Mouse (Mus musculus) liver, embryonic 11.5 days (tissue): ENCODE results near the gene Otud1. TPM values are rescaled to one million over a fixed set of nuclear protein-coding genes. Genes with fewer than 3 reads are reported as not detected.

ENCODE experiments used
- ATAC-seq: fragments of 200-750 bp; cut with Nextera tagmentation; replicated peaks from 2 replicates; pipeline ENCODE4 v1.8.0; 2017; ENCODE audit warnings: moderate number of reproducible peaks, mild to moderate bottlenecking, moderate TSS enrichment, moderate library complexity; ENCODE audit not compliant: low FRiP score
- DNase-seq: peaks from one replicate; pipeline ENCODE4 v3.0.0-alpha.2; 2017; ENCODE audit warnings: low spot score
- H3K27ac ChIP-seq: fragments of 300-500 bp; sonication (generic); 2 replicates; pipeline ENCODE4 v1.5.1; 2014; ENCODE audit warnings: mild to moderate bottlenecking, low read depth, low read length, control low read depth
- H3K27me3 ChIP-seq: fragments of 300-500 bp; sonication (generic); replicated peaks from 2 replicates; pipeline ENCODE4 v1.6.1; 2014; ENCODE audit warnings: low read length, mixed read lengths; ENCODE audit not compliant: control insufficient read depth, insufficient read depth
- H3K36me3 ChIP-seq: fragments of 300-500 bp; sonication (generic); 2 replicates; pipeline ENCODE4 v1.6.1; 2014; ENCODE audit warnings: mild to moderate bottlenecking, low read length, moderate library complexity, mixed read lengths; ENCODE audit not compliant: control insufficient read depth, insufficient read depth
- H3K4me1 ChIP-seq: fragments of 300-500 bp; sonication (generic); replicated peaks from 2 replicates; pipeline ENCODE4 v1.6.1; 2014; ENCODE audit warnings: low read length, mixed read lengths; ENCODE audit not compliant: control insufficient read depth, insufficient read depth
- H3K4me2 ChIP-seq: fragments of 300-500 bp; sonication (generic); 2 replicates; pipeline ENCODE4 v1.6.1; 2014; ENCODE audit warnings: mild to moderate bottlenecking, control low read depth, moderate library complexity
- H3K4me3 ChIP-seq: fragments of 300-500 bp; sonication (generic); 2 replicates; pipeline ENCODE4 v1.5.1; 2014; ENCODE audit warnings: low read depth, low read length, control low read depth
- H3K9ac ChIP-seq: fragments of 300-500 bp; sonication (generic); 2 replicates; pipeline ENCODE4 v1.6.1; 2014; ENCODE audit warnings: low read depth, low read length, control low read depth
- H3K9me3 ChIP-seq: fragments of 300-500 bp; sonication (generic); 2 replicates; pipeline ENCODE4 v1.6.1; 2016; ENCODE audit warnings: low read length, inconsistent platforms, mixed read lengths; ENCODE audit not compliant: control insufficient read depth
- WGBS: fragments of 180-500 bp; shearing (Covaris S2); extraction: QIAGEN DNeasy Blood & Tissue Kit; methylation state at CpG from one replicate; pipeline ENCODE4 v1.1.7; 2014; 5-methylcytosine and 5-hydroxymethylcytosine counted together
- polyA plus RNA-seq: library from polyadenylated mRNA; unstranded; fragments of >200 nt; fragmentation: Nextera tagmentation; extraction: Ambion mirVana; gene quantifications from 2 replicates; pipeline ENCODE4 v1.2.1, GENCODE M21; 2014

Otud1 gene
- polyA plus RNA-seq, 1 experiment from 2014 or later: 0.62 TPM

- no peak for DNase-seq
Measured at GRCm38 (mm10) chr2:19645182-19645581, 12.4 kb upstream of the Otud1 start.

GRCm38 (mm10) chr2:19646144-19646543, 11.4 kb upstream of the Otud1 start:
- H3K9me3 ChIP-seq: no peaks in the 10 kb centered on the region
- H3K27me3 ChIP-seq: no peaks in the 10 kb centered on the region
- H3K4me3 ChIP-seq: no peak overlapping the region
- no peak overlapping the region for H3K27ac ChIP-seq
- 71% methylated on average over 4 of the region's 4 CpGs for whole genome bisulfite sequencing
- no peaks in the 10 kb centered on the region for H3K4me1 ChIP-seq
- H3K9ac ChIP-seq: no peak overlapping the region
- H3K36me3 ChIP-seq: no peaks in the 10 kb centered on the region
- no peak for DNase-seq
- no peak for ATAC-seq
- H3K4me2 ChIP-seq: no peak overlapping the region

More at GRCm38 (mm10) chr2:19645182-19645581, 12.4 kb upstream of the Otud1 start:
- Histone ChIP-seq H3K36me3 (no peaks in the 10 kb centered on the region), H3K4me2 (no peak overlapping the region), H3K9me3 (no peaks in the 10 kb centered on the region), H3K27ac (no peak overlapping the region), H3K4me1 (no peaks in the 10 kb centered on the region), H3K27me3 (no peaks in the 10 kb centered on the region), H3K9ac (no peak overlapping the region), H3K4me3 (no peak overlapping the region)
- WGBS: 84% methylated on average over 2 of the region's 2 CpGs
- no peak for ATAC-seq

- ATAC-seq (no peak), DNase-seq (no peak)
- no peak overlapping the region for H3K4me3 ChIP-seq
- no peak overlapping the region for H3K27ac ChIP-seq
- no peaks in the 10 kb centered on the region for H3K4me1 ChIP-seq
- H3K27me3 ChIP-seq: no peaks in the 10 kb centered on the region
- H3K9ac ChIP-seq: no peak overlapping the region
- H3K9me3 ChIP-seq: no peaks in the 10 kb centered on the region
- 8% methylated on average over 1 of the region's 1 CpGs for WGBS
- no peaks in the 10 kb centered on the region for H3K36me3 ChIP-seq
- H3K4me2 ChIP-seq: no peak overlapping the region
Measured at GRCm38 (mm10) chr2:19646910-19647309, 10.6 kb upstream of the Otud1 start.

GRCm38 (mm10) chr2:19656436-19656835, 1.1 kb upstream of the Otud1 start:
- DNase-seq (no peak), ATAC-seq (no peak)
- Histone ChIP-seq H3K9me3 (no peaks in the 10 kb centered on the region), H3K36me3 (no peaks in the 10 kb centered on the region), H3K27me3 (peaks cover 10% of the 10 kb centered on the region), H3K4me2 (peak overlapping the region; percentile 96), H3K4me3 (peak overlapping the region; percentile 76), H3K4me1 (no peaks in the 10 kb centered on the region), H3K27ac (no peak overlapping the region), H3K9ac (peak overlapping the region; percentile 55; the same call in 1 of the 2 replicates)
- WGBS: 36% methylated on average over 5 of the region's 5 CpGs

- peaks cover 10% of the 10 kb centered on the region for H3K27me3 ChIP-seq
- H3K36me3 ChIP-seq: no peaks in the 10 kb centered on the region
- H3K4me3 ChIP-seq: peak overlapping the region; percentile 76
- H3K4me2 ChIP-seq: peak overlapping the region; percentile 96
- peak overlapping the region; percentile 67; the same call in 1 of the 2 replicates for H3K27ac ChIP-seq
- under 1% methylated on average over 90 of the region's 108 CpGs for WGBS
- DNase-seq (no peak), ATAC-seq (peak; percentile 84)
- no peaks in the 10 kb centered on the region for H3K4me1 ChIP-seq
- H3K9ac ChIP-seq: peak overlapping the region; percentile 73
- no peaks in the 10 kb centered on the region for H3K9me3 ChIP-seq
Measured at GRCm38 (mm10) chr2:19657881-19658589, 483 bp downstream of the Otud1 start.

- Histone ChIP-seq H3K4me1 (no peaks in the 10 kb centered on the region), H3K9ac (peak overlapping the region; percentile 73), H3K36me3 (no peaks in the 10 kb centered on the region), H3K27ac (no peak overlapping the region), H3K9me3 (no peaks in the 10 kb centered on the region), H3K4me3 (peak overlapping the region; percentile 76), H3K27me3 (peaks cover 10% of the 10 kb centered on the region), H3K4me2 (peak overlapping the region; percentile 96)
- ATAC-seq (no peak), DNase-seq (peak; percentile 40)
- WGBS: 7% methylated on average over 49 of the region's 49 CpGs
Measured at GRCm38 (mm10) chr2:19658661-19659384, 1.3 kb downstream of the Otud1 start.

- ATAC-seq: no peak
- Histone ChIP-seq H3K9ac (no peak overlapping the region), H3K27me3 (peaks cover 10% of the 10 kb centered on the region), H3K9me3 (no peaks in the 10 kb centered on the region), H3K4me2 (no peak overlapping the region), H3K36me3 (no peaks in the 10 kb centered on the region), H3K4me1 (no peaks in the 10 kb centered on the region), H3K27ac (no peak overlapping the region), H3K4me3 (no peak overlapping the region)
- no peak for DNase-seq
Measured at GRCm38 (mm10) chr2:19660875-19661274, 3.3 kb downstream of the Otud1 start.

- H3K9me3 ChIP-seq: no peaks in the 10 kb centered on the region
- H3K4me1 ChIP-seq: no peaks in the 10 kb centered on the region
- no peaks in the 10 kb centered on the region for H3K36me3 ChIP-seq
- 55% methylated on average over 4 of the region's 4 CpGs for WGBS
- peaks cover 9% of the 10 kb centered on the region for H3K27me3 ChIP-seq
- no peak overlapping the region for H3K4me3 ChIP-seq
- H3K9ac ChIP-seq: no peak overlapping the region
- ATAC-seq: peak; percentile 54; the same call in 1 of the 2 replicates
- H3K27ac ChIP-seq: no peak overlapping the region
- no peak for DNase-seq
- H3K4me2 ChIP-seq: no peak overlapping the region
Measured at GRCm38 (mm10) chr2:19663146-19663848, 5.7 kb downstream of the Otud1 start.
